Mouse (Mus musculus): ENCODE data around the gene Setd4.
"Not testable (repeated sequence)": the region's sequence is repeated elsewhere in the genome, so short reads cannot be mapped to it uniquely, and the experiment has no call there.

Setd4 gene

GRCm38 (mm10) chr16:93603439-93604212 lies at the start of gene Setd4:
Gene Setd4, minus strand, starts transcription at chr16:93604063.
- peak; percentile 85 for DNase-seq (ENCODE audit: extremely low read depth, low read depth)

- DNase-seq (ENCODE audit: extremely low read depth, low read depth): no peak
These were observed 44.7 kb upstream of the Setd4 start for GRCm38 (mm10) chr16:93648441-93649183.

- no peak for DNase-seq (ENCODE audit: extremely low read depth, low read depth)
These were observed 40.1 kb upstream of the Setd4 start for GRCm38 (mm10) chr16:93644006-93644405.

GRCm38 (mm10) chr16:93627761-93628400 lies 24.0 kb upstream of the Setd4 start, which contains the start of gene Gm5678:
Gene Gm5678, plus strand, starts transcription at chr16:93628097.
- DNase-seq (ENCODE audit: extremely low read depth, low read depth): no peak

- no peak for DNase-seq (ENCODE audit: extremely low read depth, low read depth)
These were observed 22.9 kb upstream of the Setd4 start for GRCm38 (mm10) chr16:93626745-93627144.

GRCm38 (mm10) chr16:93624671-93625070 lies 20.8 kb upstream of the Setd4 start:
- no peak for DNase-seq (ENCODE audit: extremely low read depth, low read depth)

GRCm38 (mm10) chr16:93623759-93624158 lies 19.9 kb upstream of the Setd4 start:
- not testable (repeated sequence) for DNase-seq (ENCODE audit: extremely low read depth, low read depth)

GRCm38 (mm10) chr16:93615118-93615870 lies 11.4 kb upstream of the Setd4 start:
- no peak for DNase-seq (ENCODE audit: extremely low read depth, low read depth)

GRCm38 (mm10) chr16:93610961-93611360 lies 7.1 kb upstream of the Setd4 start:
- DNase-seq (ENCODE audit: extremely low read depth, low read depth): no peak

- DNase-seq (ENCODE audit: extremely low read depth, low read depth): no peak
These were observed 5.9 kb upstream of the Setd4 start for GRCm38 (mm10) chr16:93609796-93610195.

GRCm38 (mm10) chr16:93608731-93609130 lies 4.9 kb upstream of the Setd4 start:
- DNase-seq (ENCODE audit: extremely low read depth, low read depth): no peak

- DNase-seq (ENCODE audit: extremely low read depth, low read depth): peak; percentile 76
These were observed 3.8 kb upstream of the Setd4 start for GRCm38 (mm10) chr16:93607669-93608101.

GRCm38 (mm10) chr16:93606146-93606545 lies 2.3 kb upstream of the Setd4 start:
- no peak for DNase-seq (ENCODE audit: extremely low read depth, low read depth)

GRCm38 (mm10) chr16:93605553-93605952 lies 1.7 kb upstream of the Setd4 start, which contains the start of gene Cbr1:
Gene Cbr1, plus strand, starts transcription at chr16:93605853.
- DNase-seq (ENCODE audit: extremely low read depth, low read depth): no peak

GRCm38 (mm10) chr16:93604481-93604969 lies 662 bp upstream of the Setd4 start:
- peak; percentile 43 for DNase-seq (ENCODE audit: extremely low read depth, low read depth)

- no peak for DNase-seq (ENCODE audit: extremely low read depth, low read depth)
These were observed 4.4 kb downstream of the Setd4 start for GRCm38 (mm10) chr16:93599461-93599860.

GRCm38 (mm10) chr16:93597551-93597950 lies 6.3 kb downstream of the Setd4 start:
- no peak for DNase-seq (ENCODE audit: extremely low read depth, low read depth)

GRCm38 (mm10) chr16:93596807-93597206 lies 7.1 kb downstream of the Setd4 start:
- no peak for DNase-seq (ENCODE audit: extremely low read depth, low read depth)

- no peak for DNase-seq (ENCODE audit: extremely low read depth, low read depth)
These were observed 8.1 kb downstream of the Setd4 start for GRCm38 (mm10) chr16:93595766-93596165.

GRCm38 (mm10) chr16:93594448-93594847 lies 9.4 kb downstream of the Setd4 start:
- no peak for DNase-seq (ENCODE audit: extremely low read depth, low read depth)

GRCm38 (mm10) chr16:93593406-93593805 lies 10.5 kb downstream of the Setd4 start:
- no peak for DNase-seq (ENCODE audit: extremely low read depth, low read depth)
